Mouse (Mus musculus) heart, adult 2 months (tissue): ENCODE data around the gene Rpf2. TPM values are rescaled to one million over a fixed set of nuclear protein-coding genes. Genes with fewer than 3 reads are reported as not detected.

Experiments
- DNase-seq, 2 experiments: peaks; one replicate each; pipeline ENCODE4 v3.0.0; 2021
- H3K27ac ChIP-seq: fragments of 200-600 bp; 2 replicates; pipeline ENCODE4 v1.8.1; 2022
- H3K27me3 ChIP-seq: fragments of 200-500 bp; 2 replicates; pipeline ENCODE4 v1.6.1; 2012; ENCODE audit warnings: mild to moderate bottlenecking, low read length, inconsistent platforms, mixed read lengths; ENCODE audit not compliant: control insufficient read depth, insufficient read depth
- H3K36me3 ChIP-seq: fragments of 200-500 bp; 2 replicates; pipeline ENCODE4 v1.6.1; 2012; ENCODE audit warnings: low read length, inconsistent platforms; ENCODE audit not compliant: control insufficient read depth, insufficient read depth
- H3K4me1 ChIP-seq: fragments of 200-500 bp; 2 replicates; pipeline ENCODE4 v1.6.1; 2011; ENCODE audit warnings: low read length; ENCODE audit not compliant: control insufficient read depth, insufficient read depth
- H3K4me3 ChIP-seq: fragments of 200-600 bp; 2 replicates; pipeline ENCODE4 v1.8.1; 2022
- H3K79me2 ChIP-seq: fragments of 200-500 bp; replicated peaks from 2 replicates; pipeline ENCODE4 v1.6.1; 2012; ENCODE audit warnings: mild to moderate bottlenecking, inconsistent platforms, low read length, moderate library complexity, mixed read lengths; ENCODE audit not compliant: control insufficient read depth, insufficient read depth
- H3K9ac ChIP-seq: fragments of 200-500 bp; 2 replicates; pipeline ENCODE4 v1.6.1; 2012; ENCODE audit warnings: low read depth, mild to moderate bottlenecking, control low read depth, inconsistent platforms, low read length, mixed read lengths
- CTCF ChIP-seq: fragments of 200-600 bp; IDR thresholded peaks from 2 replicates; pipeline ENCODE4 v1.8.1; 2022; ENCODE audit warnings: antibody characterized with exemption, mild to moderate bottlenecking, moderate library complexity
- EP300 ChIP-seq: fragments of 200-500 bp; IDR thresholded peaks from 2 replicates; pipeline ENCODE4 v1.6.1; 2011; ENCODE audit warnings: low read depth, low read length, control low read depth; ENCODE audit not compliant: insufficient read depth
- POLR2A ChIP-seq: fragments of 200-500 bp; IDR thresholded peaks from 2 replicates; pipeline ENCODE4 v1.6.1; 2011; ENCODE audit warnings: mild to moderate bottlenecking, low read depth, low read length, control low read depth; ENCODE audit not compliant: insufficient read depth
- WGBS: fragments of 180-500 bp; shearing (Covaris S2); methylation state at CpG from one replicate; pipeline ENCODE4 v1.1.7; 2018; 5-methylcytosine and 5-hydroxymethylcytosine counted together
- intact Hi-C: fragments of 180-260 bp; cut with DNase I; formaldehyde crosslinking; loops from one replicate; pipeline ENCODE4 v1.15.1; 2025
- polyA plus RNA-seq: library from polyadenylated mRNA; depleted of rRNA; stranded (reverse); fragments of >200 nt; gene quantifications from 2 replicates; pipeline ENCODE4 v1.2.3, GENCODE M21; 2012
- total RNA-seq, 2 experiments: library from RNA; stranded (reverse); gene quantifications; 2 replicates each; pipeline ENCODE4 v1.2.3; 2021

Rpf2 gene
- total and polyA plus RNA-seq, 3 experiments: 2.5 to 12.4 (median 9.4) TPM

DNA sequence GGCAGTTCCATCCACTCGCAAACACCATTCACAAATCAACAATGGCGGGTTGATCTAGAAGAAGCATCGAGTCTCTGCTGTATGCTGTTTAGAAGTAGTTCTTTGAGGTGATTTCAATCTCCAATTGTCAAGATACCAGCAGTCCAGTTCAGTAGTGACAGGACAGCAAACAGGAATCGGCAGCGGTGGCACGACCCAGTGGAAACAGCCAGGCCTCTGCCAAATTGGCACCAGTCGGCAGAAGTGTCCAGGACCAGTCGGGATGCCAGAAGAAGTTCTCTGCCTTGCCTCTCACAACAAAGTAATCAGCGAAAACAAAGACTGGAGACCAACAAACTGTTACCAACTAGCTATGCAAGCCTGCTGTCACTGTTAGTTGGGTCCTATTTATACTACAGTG, 36.8 kb upstream of the Rpf2 start:
- Histone ChIP-seq H3K4me1 (no peaks in the 10 kb centered on the region), H3K9ac (no peak overlapping the region), H3K36me3 (peaks cover 2% of the 10 kb centered on the region), H3K79me2 (no peaks in the 10 kb centered on the region), H3K27ac (no peak overlapping the region), H3K27me3 (no peaks in the 10 kb centered on the region), H3K4me3 (no peak overlapping the region)
- intact Hi-C loops: no loop called here
- DNase-seq: peak in 1 of 2 experiments; percentile 10
- 76% methylated on average over 9 of the region's 9 CpGs for WGBS
- TF ChIP-seq POLR2A: no peak
- no peak for TF ChIP-seq CTCF

DNA sequence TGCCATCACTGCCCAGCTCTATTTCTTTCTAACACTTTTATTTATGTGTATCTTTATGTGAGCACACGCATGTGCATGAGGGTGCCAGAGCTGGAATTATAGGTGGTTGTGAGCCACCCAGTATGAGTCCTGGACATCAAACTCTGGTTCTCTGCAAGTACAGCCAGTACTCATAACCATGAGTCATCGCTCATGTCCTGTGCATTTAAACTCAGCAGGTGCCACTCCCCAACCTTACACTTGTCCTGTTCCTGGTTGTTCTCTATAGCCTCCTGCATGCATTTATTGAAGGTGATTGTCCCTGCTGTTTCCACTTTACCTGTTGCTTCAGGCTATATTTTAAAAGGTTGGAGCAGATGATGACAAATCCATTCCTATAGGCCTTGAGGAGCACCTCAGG, 34.7 kb upstream of the Rpf2 start:
- Histone ChIP-seq H3K27me3 (no peaks in the 10 kb centered on the region), H3K27ac (no peak overlapping the region), H3K4me3 (no peak overlapping the region), H3K36me3 (no peaks in the 10 kb centered on the region; the same call in 1 of the 2 replicates), H3K9ac (no peak overlapping the region), H3K4me1 (no peaks in the 10 kb centered on the region), H3K79me2 (no peaks in the 10 kb centered on the region)
- intact Hi-C loops: no loop called here
- no peak for DNase-seq
- WGBS: 96% methylated on average over 2 of the region's 2 CpGs
- no peak for TF ChIP-seq POLR2A
- TF ChIP-seq EP300: no peak
- TF ChIP-seq CTCF: no peak

DNA sequence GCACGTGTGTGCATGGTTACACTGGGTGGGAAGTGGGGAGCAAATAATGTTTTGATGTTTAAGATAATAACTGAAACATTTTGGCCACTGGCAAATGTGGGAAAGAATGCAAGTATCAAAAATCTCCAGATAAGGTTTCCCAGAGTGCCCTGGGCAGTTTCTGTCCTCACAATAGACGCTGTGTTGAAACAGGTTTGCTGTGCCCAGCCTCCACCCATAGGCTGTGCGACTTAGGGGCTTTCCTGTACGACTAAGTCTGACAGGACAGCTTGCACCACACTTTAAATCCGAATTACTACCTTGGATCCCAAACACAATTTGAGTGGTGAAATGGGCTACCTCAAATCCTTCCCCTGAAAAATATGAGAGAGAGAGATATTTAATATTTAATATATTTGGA, 31.5 kb upstream of the Rpf2 start:
- H3K79me2 ChIP-seq: no peaks in the 10 kb centered on the region
- TF ChIP-seq POLR2A (no peak), EP300 (no peak), CTCF (no peak)

DNA sequence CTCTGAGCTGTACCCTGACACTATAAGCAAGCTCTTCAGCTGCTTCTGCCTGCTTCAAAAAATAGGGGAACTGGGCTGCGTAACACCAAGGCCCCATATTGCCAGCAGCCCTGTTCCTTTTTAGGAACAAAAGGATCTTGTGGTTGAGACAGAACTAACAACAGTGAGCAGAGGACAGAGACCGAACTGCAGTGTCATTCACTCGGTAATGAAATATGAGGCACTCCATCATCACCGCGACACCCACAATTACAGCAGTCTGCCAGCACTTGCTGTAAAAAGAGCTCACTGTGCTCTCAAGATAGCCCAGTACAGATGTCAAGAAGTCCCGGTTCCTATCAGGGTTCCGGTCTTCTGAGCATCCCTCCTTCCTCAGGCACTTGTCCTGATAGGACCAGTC, 29.2 kb upstream of the Rpf2 start:
- Histone ChIP-seq H3K4me1 (no peaks in the 10 kb centered on the region), H3K27ac (no peak overlapping the region), H3K4me3 (no peak overlapping the region), H3K27me3 (no peaks in the 10 kb centered on the region), H3K36me3 (no peaks in the 10 kb centered on the region), H3K79me2 (no peaks in the 10 kb centered on the region), H3K9ac (no peak overlapping the region)
- TF ChIP-seq CTCF (no peak), EP300 (no peak), POLR2A (no peak)
- intact Hi-C loops: no loop called here
- DNase-seq: no peak
- 57% methylated on average over 7 of the region's 7 CpGs for WGBS

More for the DNA sequence above, 31.5 kb upstream of the Rpf2 start:
- Histone ChIP-seq H3K27me3 (no peaks in the 10 kb centered on the region), H3K36me3 (no peaks in the 10 kb centered on the region), H3K4me1 (no peaks in the 10 kb centered on the region), H3K9ac (no peak overlapping the region), H3K27ac (no peak overlapping the region), H3K4me3 (no peak overlapping the region)
- 58% methylated on average over 5 of the region's 5 CpGs for WGBS
- intact Hi-C loops: no loop called here
- no peak for DNase-seq

DNA sequence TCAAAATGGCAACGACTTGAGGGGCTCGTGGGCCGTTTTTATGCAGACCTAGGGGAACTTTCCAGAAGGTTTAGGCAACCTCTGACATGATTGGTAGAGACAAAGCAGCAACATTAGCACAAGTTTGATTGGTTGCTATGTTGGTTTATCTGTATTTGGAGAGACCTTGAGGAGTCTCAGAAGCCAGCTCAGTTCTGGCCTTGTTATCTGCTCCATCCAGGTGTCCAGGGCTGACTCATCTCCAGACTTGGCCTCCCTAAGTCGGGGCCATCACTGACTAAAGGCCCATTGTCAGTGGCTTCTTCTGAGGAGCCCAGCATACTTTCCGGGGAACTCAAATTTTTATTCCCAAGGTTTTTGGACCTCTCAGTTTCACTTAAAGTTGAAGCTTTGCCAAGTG, 27.1 kb upstream of the Rpf2 start:
- no peak overlapping the region for H3K4me3 ChIP-seq
- 71% methylated on average over 5 of the region's 5 CpGs for WGBS
- H3K36me3 ChIP-seq: no peaks in the 10 kb centered on the region
- no peak for DNase-seq
- no peak for TF ChIP-seq POLR2A
- no peaks in the 10 kb centered on the region for H3K79me2 ChIP-seq
- H3K27me3 ChIP-seq: no peaks in the 10 kb centered on the region
- no peaks in the 10 kb centered on the region for H3K4me1 ChIP-seq
- H3K27ac ChIP-seq: no peak overlapping the region
- intact Hi-C loops: no loop called here
- H3K9ac ChIP-seq: no peak overlapping the region

DNA sequence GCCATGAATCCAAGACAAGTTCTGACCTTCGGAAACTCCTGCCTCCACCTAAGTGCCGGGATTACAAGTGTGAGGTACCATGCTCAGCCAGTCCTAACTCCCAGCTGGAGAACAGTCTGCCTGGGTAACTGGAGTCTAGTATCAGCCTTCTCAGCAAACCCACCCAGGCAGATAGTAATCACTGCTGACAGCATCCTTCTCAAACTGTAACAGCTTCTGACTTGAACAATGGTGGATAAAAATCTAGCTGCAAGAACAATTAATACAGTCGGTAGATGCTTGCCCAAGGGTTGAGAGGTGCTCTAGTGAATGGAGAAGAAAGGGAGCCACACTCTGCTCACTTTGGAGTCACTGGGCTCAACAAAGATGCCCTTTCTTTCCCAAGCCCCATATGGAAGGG, 24.4 kb upstream of the Rpf2 start:
- 81% methylated on average over 3 of the region's 3 CpGs for WGBS

More for the DNA sequence above, 24.4 kb upstream of the Rpf2 start:
- H3K27me3 ChIP-seq: no peaks in the 10 kb centered on the region
- no peak for DNase-seq
- H3K9ac ChIP-seq: no peak overlapping the region
- H3K4me3 ChIP-seq: no peak overlapping the region
- no peaks in the 10 kb centered on the region for H3K79me2 ChIP-seq
- H3K36me3 ChIP-seq: no peaks in the 10 kb centered on the region
- intact Hi-C loops: no loop called here
- no peaks in the 10 kb centered on the region for H3K4me1 ChIP-seq
- no peak overlapping the region for H3K27ac ChIP-seq
- TF ChIP-seq POLR2A (no peak), CTCF (no peak)
